Mouse (Mus musculus) intestine, embryonic 16.5 days (tissue): ENCODE results near the gene Pla2g5. TPM values are rescaled to one million over a fixed set of nuclear protein-coding genes. Genes with fewer than 3 reads are reported as not detected.
"Not testable (repeated sequence)": the region's sequence is repeated elsewhere in the genome, so short reads cannot be mapped to it uniquely, and the experiment has no call there.

Experiments
- ATAC-seq: fragments of 200-750 bp; cut with Nextera tagmentation; 2 replicates; pipeline ENCODE4 v1.8.0; 2017; ENCODE audit warnings: moderate TSS enrichment, moderate library complexity
- H3K27ac ChIP-seq: fragments of 300-500 bp; sonication (generic); 2 replicates; pipeline ENCODE4 v1.5.1; 2014; ENCODE audit warnings: mild to moderate bottlenecking, low read length
- H3K27me3 ChIP-seq: fragments of 300-500 bp; sonication (generic); replicated peaks from 2 replicates; pipeline ENCODE4 v1.6.1; 2014; ENCODE audit warnings: low read length, control low read depth, mixed read lengths; ENCODE audit not compliant: control insufficient read depth, insufficient read depth
- H3K36me3 ChIP-seq: fragments of 300-500 bp; sonication (generic); 2 replicates; pipeline ENCODE4 v1.6.1; 2014; ENCODE audit warnings: low read length, control low read depth; ENCODE audit not compliant: control insufficient read depth, insufficient read depth
- H3K4me1 ChIP-seq: fragments of 300-500 bp; sonication (generic); 2 replicates; pipeline ENCODE4 v1.6.1; 2014; ENCODE audit warnings: low read length, control low read depth, mixed read lengths; ENCODE audit not compliant: control insufficient read depth, insufficient read depth
- H3K4me2 ChIP-seq: fragments of 300-500 bp; sonication (generic); 2 replicates; pipeline ENCODE4 v1.6.1; 2014; ENCODE audit warnings: low read depth, low read length, control low read depth
- H3K4me3 ChIP-seq: fragments of 300-500 bp; sonication (generic); 2 replicates; pipeline ENCODE4 v1.5.1; 2014; ENCODE audit warnings: mild to moderate bottlenecking, low read length
- H3K9ac ChIP-seq: fragments of 300-500 bp; sonication (generic); 2 replicates; pipeline ENCODE4 v1.6.1; 2014; ENCODE audit warnings: low read depth, low read length
- H3K9me3 ChIP-seq: fragments of 300-500 bp; sonication (generic); 2 replicates; pipeline ENCODE4 v1.6.1; 2016; ENCODE audit warnings: low read length, control low read depth; ENCODE audit not compliant: control insufficient read depth
- WGBS: fragments of 180-500 bp; shearing (Covaris S2); extraction: QIAGEN DNeasy Blood & Tissue Kit; methylation state at CpG from one replicate; pipeline ENCODE4 v1.1.7; 2014; 5-methylcytosine and 5-hydroxymethylcytosine counted together
- polyA plus RNA-seq: library from polyadenylated mRNA; unstranded; fragments of >200 nt; fragmentation: Nextera tagmentation; extraction: Ambion mirVana; gene quantifications from 2 replicates; pipeline ENCODE4 v1.2.1, GENCODE M21; 2015

Gene Pla2g5
- polyA plus RNA-seq, 1 experiment from 2014 or later = 0.23 TPM

- no peaks in the 10 kb centered on the region for H3K27me3 ChIP-seq
- WGBS = 79% methylated on average over 7 of the region's 7 CpGs
- H3K9me3 ChIP-seq = no peaks in the 10 kb centered on the region
- no peak overlapping the region for H3K9ac ChIP-seq
- H3K36me3 ChIP-seq = no peaks in the 10 kb centered on the region
- peak; percentile 59 for ATAC-seq
- peaks cover 2% of the 10 kb centered on the region; the same call in 1 of the 2 replicates for H3K4me1 ChIP-seq
- no peak overlapping the region for H3K4me2 ChIP-seq
- H3K4me3 ChIP-seq = no peak overlapping the region
- no peak overlapping the region for H3K27ac ChIP-seq
Measured at GRCm38 (mm10) chr4:138880811-138881584, 17.7 kb upstream of the Pla2g5 start.

- peaks cover 2% of the 10 kb centered on the region; the same call in 1 of the 2 replicates for H3K4me1 ChIP-seq
- no peaks in the 10 kb centered on the region for H3K27me3 ChIP-seq
- H3K4me2 ChIP-seq = no peak overlapping the region
- no peak for ATAC-seq
- WGBS = 87% methylated on average over 11 of the region's 11 CpGs
- no peak overlapping the region for H3K27ac ChIP-seq
- no peak overlapping the region for H3K9ac ChIP-seq
- H3K36me3 ChIP-seq = no peaks in the 10 kb centered on the region
- H3K4me3 ChIP-seq = no peak overlapping the region
- no peaks in the 10 kb centered on the region for H3K9me3 ChIP-seq
Measured at GRCm38 (mm10) chr4:138879808-138880207, 16.5 kb upstream of the Pla2g5 start.

GRCm38 (mm10) chr4:138878783-138879182 is 15.5 kb upstream of the Pla2g5 start:
- no peak for ATAC-seq
- no peaks in the 10 kb centered on the region for H3K9me3 ChIP-seq
- no peaks in the 10 kb centered on the region for H3K36me3 ChIP-seq
- no peak overlapping the region for H3K4me3 ChIP-seq
- H3K27me3 ChIP-seq = no peaks in the 10 kb centered on the region
- H3K4me2 ChIP-seq = no peak overlapping the region
- no peak overlapping the region for H3K9ac ChIP-seq
- 58% methylated on average over 8 of the region's 8 CpGs for WGBS
- peaks cover 2% of the 10 kb centered on the region; the same call in 1 of the 2 replicates for H3K4me1 ChIP-seq
- H3K27ac ChIP-seq = no peak overlapping the region

GRCm38 (mm10) chr4:138877731-138878130 is 14.4 kb upstream of the Pla2g5 start, which contains the start of gene Pla2g2e:
Pla2g2e (plus strand) TSS chr4:138877942.
- WGBS = 65% methylated on average over 4 of the region's 4 CpGs
- no peak within 1 kb of the TSS for H3K4me3 ChIP-seq
- no peaks in the 10 kb centered on the region for H3K36me3 ChIP-seq
- no peaks in the 10 kb centered on the region for H3K9me3 ChIP-seq
- no peaks in the 10 kb centered on the region for H3K27me3 ChIP-seq
- H3K27ac ChIP-seq = 0 out of 2 replicates have a peak within 1 kb of the TSS, but pooled peaks have one; percentile 20
- no peak within 1 kb of the TSS for H3K9ac ChIP-seq
- peak; percentile 63 for ATAC-seq
- no peak within 1 kb of the TSS for H3K4me2 ChIP-seq
- H3K4me1 ChIP-seq = peaks cover 2% of the 10 kb centered on the region; the same call in 1 of the 2 replicates

- no peak overlapping the region for H3K27ac ChIP-seq
- no peak overlapping the region for H3K9ac ChIP-seq
- ATAC-seq = no peak
- H3K27me3 ChIP-seq = no peaks in the 10 kb centered on the region
- no peaks in the 10 kb centered on the region for H3K36me3 ChIP-seq
- peaks cover 2% of the 10 kb centered on the region; the same call in 1 of the 2 replicates for H3K4me1 ChIP-seq
- H3K9me3 ChIP-seq = no peaks in the 10 kb centered on the region
- no peak overlapping the region for H3K4me3 ChIP-seq
- H3K4me2 ChIP-seq = no peak overlapping the region
- WGBS = 91% methylated on average over 2 of the region's 2 CpGs
Measured at GRCm38 (mm10) chr4:138875986-138876385, 12.7 kb upstream of the Pla2g5 start.

- not testable (repeated sequence) for ATAC-seq, H3K36me3 ChIP-seq, H3K4me1 ChIP-seq, H3K27me3 ChIP-seq, H3K9me3 ChIP-seq, H3K9ac ChIP-seq, H3K27ac ChIP-seq, H3K4me3 ChIP-seq, H3K4me2 ChIP-seq
- WGBS = 85% methylated on average over 2 of the region's 2 CpGs
Measured at GRCm38 (mm10) chr4:138875275-138875674, 12.0 kb upstream of the Pla2g5 start.

- ATAC-seq = no peak
- Histone ChIP-seq H3K27me3 (no peaks in the 10 kb centered on the region), H3K4me1 (peaks cover 2% of the 10 kb centered on the region; the same call in 1 of the 2 replicates), H3K9ac (no peak within 1 kb of the TSS), H3K27ac (no peak within 1 kb of the TSS), H3K36me3 (no peaks in the 10 kb centered on the region), H3K9me3 (no peaks in the 10 kb centered on the region), H3K4me3 (no peak within 1 kb of the TSS), H3K4me2 (no peak within 1 kb of the TSS)
- 80% methylated on average over 6 of the region's 6 CpGs for WGBS
Measured at GRCm38 (mm10) chr4:138873864-138874263, 10.6 kb upstream of the Pla2g5 start, which contains the start of gene Gm13030. Gm13030 (minus strand) TSS chr4:138873964.

GRCm38 (mm10) chr4:138868666-138869065 is 5.4 kb upstream of the Pla2g5 start:
- no peak overlapping the region for H3K9ac ChIP-seq
- H3K4me3 ChIP-seq = no peak overlapping the region
- no peaks in the 10 kb centered on the region for H3K36me3 ChIP-seq
- 51% methylated on average over 8 of the region's 8 CpGs for WGBS
- no peak overlapping the region for H3K27ac ChIP-seq
- no peaks in the 10 kb centered on the region for H3K4me1 ChIP-seq
- H3K27me3 ChIP-seq = no peaks in the 10 kb centered on the region
- ATAC-seq = no peak
- H3K9me3 ChIP-seq = no peaks in the 10 kb centered on the region
- no peak overlapping the region for H3K4me2 ChIP-seq

- Histone ChIP-seq H3K4me3 (no peak overlapping the region), H3K36me3 (no peaks in the 10 kb centered on the region), H3K9ac (no peak overlapping the region), H3K4me2 (no peak overlapping the region), H3K27ac (no peak overlapping the region), H3K4me1 (no peaks in the 10 kb centered on the region), H3K9me3 (no peaks in the 10 kb centered on the region), H3K27me3 (no peaks in the 10 kb centered on the region)
- 14% methylated on average over 7 of the region's 7 CpGs for WGBS
- ATAC-seq = 0 out of 2 replicates have a peak, but pooled peaks have one; percentile 18
Measured at GRCm38 (mm10) chr4:138866413-138866812, 3.1 kb upstream of the Pla2g5 start.
